Mouse (Mus musculus): Measurements from ENCODE around the gene Ptpn20. TPM values are rescaled to one million over a fixed set of nuclear protein-coding genes. Genes with fewer than 3 reads are reported as not detected.

Ptpn20 gene
- polyA plus RNA-seq, 1 experiment: not detected

DNA sequence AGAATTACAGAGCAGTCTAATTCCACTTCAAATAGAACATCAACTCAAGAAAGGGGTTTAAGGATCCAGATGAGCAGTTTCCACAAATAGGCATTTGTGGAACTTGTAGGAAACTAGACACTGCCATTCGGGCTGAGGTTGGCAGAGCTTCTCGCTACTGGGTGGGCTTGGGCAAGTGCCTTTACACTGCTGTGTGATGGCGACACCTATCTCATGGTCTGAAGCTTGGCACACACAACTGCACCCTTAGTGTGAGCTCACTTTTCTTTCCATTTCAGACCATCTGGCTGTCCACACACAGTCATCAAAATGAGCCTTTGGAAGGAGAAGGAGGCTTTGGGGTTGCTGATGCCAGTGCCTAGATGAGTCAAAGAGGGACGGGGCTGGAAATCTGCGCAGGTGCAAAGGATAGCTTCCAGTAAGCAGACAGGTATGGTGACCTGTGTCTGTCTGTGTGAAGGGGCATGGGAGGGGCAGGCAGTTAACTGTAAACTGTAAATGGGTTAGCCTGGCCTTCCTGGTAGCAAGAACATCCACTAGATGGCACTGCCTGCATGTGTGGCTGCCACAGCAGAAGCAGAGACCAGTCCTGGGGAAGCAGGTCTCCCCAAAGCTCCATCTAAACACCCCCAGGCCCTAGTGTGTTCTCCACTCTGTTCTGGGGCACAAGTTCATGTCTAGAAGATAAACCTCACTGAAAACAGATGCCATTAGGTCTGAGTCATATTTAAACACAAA lies 84.5 kb downstream of the Ptpn20 start:
- peak; percentile 90 for TF ChIP-seq CTCF (conservative IDR thresholded peaks at IDR 0.05; ENCODE audit: insufficient read depth, insufficient read length, low read depth, low read length)
- TF ChIP-seq POLR2A (IDR thresholded peaks at IDR 0.05; ENCODE audit: low read depth, low read length): no peak
- Histone ChIP-seq H3K27ac (ENCODE audit: insufficient read depth, low read depth, low read length) (no peak overlapping the region), H3K27me3 (replicated peaks; ENCODE audit: control insufficient read depth, insufficient read depth, low read length) (no peaks in the 10 kb centered on the region), H3K4me1 (ENCODE audit: control insufficient read depth, insufficient read depth, low read length) (no peaks in the 10 kb centered on the region), H3K36me3 (ENCODE audit: control insufficient read depth, insufficient read depth, low read length) (no peaks in the 10 kb centered on the region), H3K4me3 (ENCODE audit: insufficient read depth, low read depth, low read length) (no peak overlapping the region)
- 75% methylated on average over 5 of the region's 5 CpGs for WGBS
- DNase-seq: peak; percentile 68

DNA sequence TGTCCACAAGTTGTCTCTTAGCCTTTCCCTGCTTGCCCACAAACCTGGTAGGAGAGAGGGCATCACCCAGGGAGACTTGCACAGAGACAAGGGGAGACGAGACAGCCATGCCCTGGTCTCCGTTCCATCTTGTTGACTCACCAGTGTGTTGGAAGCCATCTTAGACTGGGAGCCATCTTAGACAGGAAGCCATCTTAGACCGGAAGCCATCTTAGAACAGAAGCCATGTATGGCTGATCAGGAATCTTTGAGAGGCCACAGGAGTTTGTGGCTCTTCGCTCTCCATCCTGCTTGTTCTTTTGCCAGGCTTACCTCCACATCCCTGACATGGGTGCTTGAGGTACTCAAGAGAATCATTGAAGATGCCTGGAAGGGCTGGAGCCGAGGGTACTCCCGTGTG lies 89.0 kb downstream of the Ptpn20 start:
- no peaks in the 10 kb centered on the region for H3K27me3 ChIP-seq (replicated peaks; ENCODE audit: control insufficient read depth, insufficient read depth, low read length)
- WGBS: 93% methylated on average over 6 of the region's 6 CpGs
- no peak for DNase-seq
- H3K4me3 ChIP-seq (ENCODE audit: insufficient read depth, low read depth, low read length): no peak overlapping the region
- H3K4me1 ChIP-seq (ENCODE audit: control insufficient read depth, insufficient read depth, low read length): no peaks in the 10 kb centered on the region
- no peaks in the 10 kb centered on the region for H3K36me3 ChIP-seq (ENCODE audit: control insufficient read depth, insufficient read depth, low read length)
- no peak for TF ChIP-seq POLR2A (IDR thresholded peaks at IDR 0.05; ENCODE audit: low read depth, low read length)
- no peak for TF ChIP-seq CTCF (conservative IDR thresholded peaks at IDR 0.05; ENCODE audit: insufficient read depth, insufficient read length, low read depth, low read length)
- no peak overlapping the region for H3K27ac ChIP-seq (ENCODE audit: insufficient read depth, low read depth, low read length)

DNA sequence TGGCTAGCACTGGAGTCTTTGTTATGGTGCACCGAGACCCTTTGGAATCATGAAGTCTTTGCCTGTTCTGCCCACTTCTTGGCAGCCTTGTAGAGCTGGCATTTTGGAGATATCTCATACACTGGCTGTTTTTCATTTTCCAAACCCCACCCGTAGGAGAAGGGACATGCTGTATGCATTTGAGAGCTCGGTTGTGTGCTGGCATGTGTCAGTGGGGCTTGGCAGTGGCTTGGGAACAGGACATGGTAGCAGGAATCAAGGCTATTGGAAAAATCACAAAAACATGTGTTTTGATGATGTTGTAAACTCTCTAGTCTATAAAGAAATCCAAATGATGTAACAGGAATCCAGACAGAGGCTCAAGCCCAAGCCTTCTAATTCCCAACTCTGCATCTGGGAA lies 89.7 kb downstream of the Ptpn20 start:
- Histone ChIP-seq H3K4me3 (ENCODE audit: insufficient read depth, low read depth, low read length) (no peak overlapping the region), H3K36me3 (ENCODE audit: control insufficient read depth, insufficient read depth, low read length) (no peaks in the 10 kb centered on the region), H3K4me1 (ENCODE audit: control insufficient read depth, insufficient read depth, low read length) (no peaks in the 10 kb centered on the region), H3K27me3 (replicated peaks; ENCODE audit: control insufficient read depth, insufficient read depth, low read length) (no peaks in the 10 kb centered on the region), H3K27ac (ENCODE audit: insufficient read depth, low read depth, low read length) (no peak overlapping the region)
- DNase-seq: no peak
- WGBS: 93% methylated on average over 3 of the region's 3 CpGs
- no peak for TF ChIP-seq POLR2A (IDR thresholded peaks at IDR 0.05; ENCODE audit: low read depth, low read length)
- no peak for TF ChIP-seq CTCF (conservative IDR thresholded peaks at IDR 0.05; ENCODE audit: insufficient read depth, insufficient read length, low read depth, low read length)

DNA sequence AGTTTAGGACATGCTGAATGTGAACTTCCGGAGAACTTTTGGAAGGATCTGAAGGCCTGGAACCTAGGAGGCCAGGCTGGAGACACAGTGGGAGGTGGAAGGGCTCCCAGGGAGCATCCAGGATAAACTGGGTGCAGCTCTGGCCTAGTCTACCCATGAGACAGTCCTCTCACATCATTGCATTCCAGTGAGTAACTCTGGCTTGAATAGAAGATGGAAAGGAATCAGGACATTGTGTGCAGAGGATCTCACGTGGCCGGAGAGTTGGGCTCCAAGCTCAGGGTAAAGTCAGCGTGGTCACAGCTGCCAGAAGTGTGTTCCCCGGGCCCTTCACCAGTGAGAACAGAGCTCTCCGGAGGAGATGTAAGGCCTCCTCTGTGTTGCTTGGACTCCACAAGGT lies 91.6 kb downstream of the Ptpn20 start:
- Histone ChIP-seq H3K4me1 (ENCODE audit: control insufficient read depth, insufficient read depth, low read length) (no peaks in the 10 kb centered on the region), H3K27ac (ENCODE audit: insufficient read depth, low read depth, low read length) (peak overlapping the region; percentile 42), H3K4me3 (ENCODE audit: insufficient read depth, low read depth, low read length) (no peak overlapping the region), H3K27me3 (replicated peaks; ENCODE audit: control insufficient read depth, insufficient read depth, low read length) (no peaks in the 10 kb centered on the region), H3K36me3 (ENCODE audit: control insufficient read depth, insufficient read depth, low read length) (no peaks in the 10 kb centered on the region)
- no peak for TF ChIP-seq CTCF (conservative IDR thresholded peaks at IDR 0.05; ENCODE audit: insufficient read depth, insufficient read length, low read depth, low read length)
- TF ChIP-seq POLR2A (IDR thresholded peaks at IDR 0.05; ENCODE audit: low read depth, low read length): no peak
- DNase-seq: no peak
- 81% methylated on average over 6 of the region's 6 CpGs for WGBS

DNA sequence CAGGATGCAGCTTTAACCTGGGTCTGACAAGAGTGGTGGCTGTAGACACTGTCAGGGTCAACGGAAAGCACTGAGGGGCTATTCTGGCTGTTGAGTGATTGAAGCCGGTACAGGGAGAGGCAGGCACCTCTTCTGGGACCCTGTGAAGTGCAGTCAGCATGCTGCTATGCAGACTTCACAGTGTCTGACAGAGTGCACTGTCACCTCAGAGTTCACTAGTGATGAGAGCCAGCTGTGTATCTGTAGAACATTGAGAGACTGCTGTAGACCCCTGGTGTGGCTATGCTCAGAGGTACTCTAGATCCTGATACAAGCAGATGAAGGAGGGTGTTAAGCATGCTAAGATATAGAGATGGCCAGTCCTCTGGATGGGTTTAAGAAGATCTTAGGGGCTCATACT lies 93.8 kb downstream of the Ptpn20 start:
- H3K4me1 ChIP-seq (ENCODE audit: control insufficient read depth, insufficient read depth, low read length): no peaks in the 10 kb centered on the region
- 77% methylated on average over 2 of the region's 2 CpGs for WGBS
- no peak for DNase-seq

DNA sequence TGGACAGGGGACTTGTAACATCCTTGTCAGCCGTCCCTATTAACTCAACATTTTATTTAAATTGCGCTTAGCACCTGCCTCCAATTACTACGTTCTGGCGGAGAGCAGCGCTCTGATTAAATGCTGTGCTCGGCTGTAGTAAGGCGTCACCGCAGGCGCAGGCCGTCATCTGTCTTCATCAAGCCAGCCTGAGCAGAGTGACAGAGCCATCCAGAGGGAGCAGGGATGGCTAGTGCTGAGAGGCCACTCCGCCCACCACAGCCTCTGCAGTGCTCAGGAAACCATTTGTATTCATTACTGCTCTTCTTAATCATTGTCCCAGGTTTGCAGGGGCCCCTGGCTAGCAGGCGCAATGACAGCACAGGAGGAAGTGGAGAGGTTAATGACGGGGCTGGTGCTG lies 94.7 kb downstream of the Ptpn20 start:
- DNase-seq: peak; percentile 16
- H3K36me3 ChIP-seq (ENCODE audit: control insufficient read depth, insufficient read depth, low read length): no peaks in the 10 kb centered on the region
- no peak for TF ChIP-seq CTCF (conservative IDR thresholded peaks at IDR 0.05; ENCODE audit: insufficient read depth, insufficient read length, low read depth, low read length)
- no peak for TF ChIP-seq POLR2A (IDR thresholded peaks at IDR 0.05; ENCODE audit: low read depth, low read length)

More for the DNA sequence above, 93.8 kb downstream of the Ptpn20 start:
- Histone ChIP-seq H3K36me3 (ENCODE audit: control insufficient read depth, insufficient read depth, low read length) (no peaks in the 10 kb centered on the region), H3K4me3 (ENCODE audit: insufficient read depth, low read depth, low read length) (no peak overlapping the region), H3K27ac (ENCODE audit: insufficient read depth, low read depth, low read length) (no peak overlapping the region), H3K27me3 (replicated peaks; ENCODE audit: control insufficient read depth, insufficient read depth, low read length) (no peaks in the 10 kb centered on the region)
- no peak for TF ChIP-seq CTCF (conservative IDR thresholded peaks at IDR 0.05; ENCODE audit: insufficient read depth, insufficient read length, low read depth, low read length)
- no peak for TF ChIP-seq POLR2A (IDR thresholded peaks at IDR 0.05; ENCODE audit: low read depth, low read length)

DNA sequence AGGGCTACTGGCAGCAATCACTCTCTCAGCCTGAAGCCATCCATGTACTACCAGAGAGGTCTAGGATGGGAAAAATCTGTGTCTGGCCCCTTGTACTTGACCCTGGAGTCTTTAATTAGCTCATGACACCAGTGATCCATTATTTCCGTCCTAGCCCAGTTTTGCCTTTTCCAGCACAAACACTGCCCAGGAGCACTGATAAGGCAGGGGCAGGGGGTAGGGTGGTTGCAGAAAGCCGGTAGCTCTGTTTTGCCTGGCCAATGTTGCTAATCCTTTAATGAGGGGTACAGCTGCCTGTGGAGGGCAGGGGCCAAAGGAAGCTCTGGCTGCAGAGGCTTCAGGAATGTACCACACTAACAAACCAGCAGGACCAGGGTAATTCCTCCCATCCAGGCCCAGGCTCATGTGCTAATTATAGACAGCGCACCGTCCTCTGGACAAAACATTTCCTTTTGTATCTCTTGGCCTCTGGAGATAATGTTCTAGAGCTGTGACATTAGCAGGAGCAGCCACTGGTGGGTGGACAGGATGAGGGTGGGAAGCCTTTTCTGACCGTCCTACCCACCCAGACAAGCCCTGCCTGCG lies 98.5 kb downstream of the Ptpn20 start:
- Histone ChIP-seq H3K27ac (ENCODE audit: insufficient read depth, low read depth, low read length) (peak overlapping the region; percentile 91), H3K4me1 (ENCODE audit: control insufficient read depth, insufficient read depth, low read length) (peaks cover 4% of the 10 kb centered on the region; the same call in 1 of the 2 replicates), H3K4me3 (ENCODE audit: insufficient read depth, low read depth, low read length) (no peak overlapping the region), H3K36me3 (ENCODE audit: control insufficient read depth, insufficient read depth, low read length) (no peaks in the 10 kb centered on the region), H3K27me3 (replicated peaks; ENCODE audit: control insufficient read depth, insufficient read depth, low read length) (no peaks in the 10 kb centered on the region)
- 56% methylated on average over 6 of the region's 6 CpGs for WGBS
- no peak for TF ChIP-seq POLR2A (IDR thresholded peaks at IDR 0.05; ENCODE audit: low read depth, low read length)
- no peak for TF ChIP-seq CTCF (conservative IDR thresholded peaks at IDR 0.05; ENCODE audit: insufficient read depth, insufficient read length, low read depth, low read length)
- DNase-seq: peak; percentile 85

More for the DNA sequence above, 94.7 kb downstream of the Ptpn20 start:
- H3K4me3 ChIP-seq (ENCODE audit: insufficient read depth, low read depth, low read length): no peak overlapping the region
- no peak overlapping the region for H3K27ac ChIP-seq (ENCODE audit: insufficient read depth, low read depth, low read length)
- 22% methylated on average over 13 of the region's 13 CpGs for WGBS
- no peaks in the 10 kb centered on the region for H3K27me3 ChIP-seq (replicated peaks; ENCODE audit: control insufficient read depth, insufficient read depth, low read length)
- peaks cover 4% of the 10 kb centered on the region; the same call in 1 of the 2 replicates for H3K4me1 ChIP-seq (ENCODE audit: control insufficient read depth, insufficient read depth, low read length)
